In genomic region chr5:110980576-110980975, GRCm38 (mm10) we compare ENCODE assay signal across 8 mouse cellular contexts.
A peak's percentile ranks its signal among the peaks of the same experiment; 100 is the strongest.
DNase-seq lines count a peak whose midpoint lies in the region; ATAC-seq and TF ChIP-seq lines count a peak whose summit lies in the region.

No protein-coding gene starts in this region.

- H3K27me3 ChIP-seq in heart, embryonic 13.5 days (replicated peaks): peaks cover 14% of the 10 kb centered on the region; the same call in 1 of the 2 replicates
- H3K27me3 ChIP-seq in hindbrain, embryonic 12.5 days: no peaks in the 10 kb centered on the region
- H3K27me3 ChIP-seq in midbrain, embryonic 12.5 days: peaks cover 13% of the 10 kb centered on the region; the same call in 1 of the 2 replicates

- H3K36me3 ChIP-seq in heart, embryonic 13.5 days: no peaks in the 10 kb centered on the region; the same call in 1 of the 2 replicates
- H3K36me3 ChIP-seq in hindbrain, embryonic 12.5 days: no peaks in the 10 kb centered on the region
- no peaks in the 10 kb centered on the region for H3K36me3 ChIP-seq in midbrain, embryonic 12.5 days

- no peak for TF ChIP-seq POLR2A in brain, embryonic 14.5 days (IDR thresholded peaks at IDR 0.05; ENCODE audit: borderline replicate concordance, extremely low read depth, insufficient read depth, insufficient read length, poor library complexity, severe bottlenecking)

- H3K9ac ChIP-seq in heart, embryonic 13.5 days: peak overlapping the region; percentile 90
- H3K9ac ChIP-seq in hindbrain, embryonic 12.5 days: peak overlapping the region; percentile 88
- H3K9ac ChIP-seq in midbrain, embryonic 12.5 days (replicated peaks): peak overlapping the region; percentile 80; the same call in 1 of the 2 replicates

- no peak for TF ChIP-seq CTCF in brain, embryonic 14.5 days (IDR thresholded peaks at IDR 0.05; ENCODE audit: borderline replicate concordance, extremely low read depth, insufficient read depth, insufficient read length)

- ATAC-seq in heart, embryonic 13.5 days (ENCODE audit: extremely low read depth, insufficient number of reproducible peaks, low FRiP score, low TSS enrichment): no peak
- ATAC-seq in hindbrain, embryonic 12.5 days (ENCODE audit: low FRiP score): no peak
- ATAC-seq in midbrain, embryonic 12.5 days (ENCODE audit: low FRiP score, low read depth): no peak
- ATAC-seq in megakaryocyte progenitor cell, adult 5-6 weeks (replicated peaks; ENCODE audit: poor library complexity): no peak

- WGBS in heart, embryonic 13.5 days: 53% methylated on average over 5 of the region's 5 CpGs
- 55% methylated on average over 5 of the region's 5 CpGs for WGBS in hindbrain, embryonic 12.5 days
- 69% methylated on average over 5 of the region's 5 CpGs for WGBS in midbrain, embryonic 12.5 days

- H3K27ac ChIP-seq in heart, embryonic 13.5 days (replicated peaks): peak overlapping the region; percentile 90; the same call in 1 of the 2 replicates
- peak overlapping the region; percentile 89 for H3K27ac ChIP-seq in hindbrain, embryonic 12.5 days
- H3K27ac ChIP-seq in midbrain, embryonic 12.5 days (replicated peaks): peak overlapping the region; percentile 87; the same call in 1 of the 2 replicates

- H3K4me3 ChIP-seq in heart, embryonic 13.5 days: peak overlapping the region; percentile 77
- peak overlapping the region; percentile 77 for H3K4me3 ChIP-seq in hindbrain, embryonic 12.5 days
- H3K4me3 ChIP-seq in midbrain, embryonic 12.5 days: peak overlapping the region; percentile 71

- H3K9me3 ChIP-seq in heart, embryonic 13.5 days: no peaks in the 10 kb centered on the region
- H3K9me3 ChIP-seq in hindbrain, embryonic 12.5 days (replicated peaks): no peaks in the 10 kb centered on the region
- no peaks in the 10 kb centered on the region for H3K9me3 ChIP-seq in midbrain, embryonic 12.5 days

- peaks cover 40% of the 10 kb centered on the region for H3K4me1 ChIP-seq in heart, embryonic 13.5 days
- H3K4me1 ChIP-seq in hindbrain, embryonic 12.5 days: peaks cover 30% of the 10 kb centered on the region
- H3K4me1 ChIP-seq in midbrain, embryonic 12.5 days: peaks cover 9% of the 10 kb centered on the region; the same call in 1 of the 2 replicates

- intact Hi-C loops in heart, postnatal 14 days (cut with DNase I): loop anchor here (5.0 kb wide), 2 partner anchors 212 to 277 kb away; no protein-coding TSS in a partner anchor

- no peak for DNase-seq in heart, postnatal 14 days
- DNase-seq in brain, embryonic 14.5 days (ENCODE audit: low read depth): peak; percentile 41
- no peak for DNase-seq in T-cell, adult 2 months (ENCODE audit: low spot score)
- no peak for DNase-seq in spleen, postnatal 14 days (ENCODE audit: low spot score in 2 of 2)

- H3K4me2 ChIP-seq in heart, embryonic 13.5 days: peak overlapping the region; percentile 98
- peak overlapping the region; percentile 93 for H3K4me2 ChIP-seq in hindbrain, embryonic 12.5 days (replicated peaks)
- H3K4me2 ChIP-seq in midbrain, embryonic 12.5 days (replicated peaks): peak overlapping the region; percentile 96
